Mouse (Mus musculus): ENCODE data around the gene Pa2g4.

- TF ChIP-seq POLR2A (IDR thresholded peaks at IDR 0.05; ENCODE audit: extremely low read depth, insufficient read depth, low read length) (no peak), CTCF (IDR thresholded peaks at IDR 0.05; ENCODE audit: extremely low read depth, insufficient read depth, low read length) (no peak)
Measured at GRCm38 (mm10) chr10:128545570-128545898, 20.3 kb downstream of the Pa2g4 start.
